Mouse (Mus musculus): Measurements from ENCODE around the gene Trim25.

DNA sequence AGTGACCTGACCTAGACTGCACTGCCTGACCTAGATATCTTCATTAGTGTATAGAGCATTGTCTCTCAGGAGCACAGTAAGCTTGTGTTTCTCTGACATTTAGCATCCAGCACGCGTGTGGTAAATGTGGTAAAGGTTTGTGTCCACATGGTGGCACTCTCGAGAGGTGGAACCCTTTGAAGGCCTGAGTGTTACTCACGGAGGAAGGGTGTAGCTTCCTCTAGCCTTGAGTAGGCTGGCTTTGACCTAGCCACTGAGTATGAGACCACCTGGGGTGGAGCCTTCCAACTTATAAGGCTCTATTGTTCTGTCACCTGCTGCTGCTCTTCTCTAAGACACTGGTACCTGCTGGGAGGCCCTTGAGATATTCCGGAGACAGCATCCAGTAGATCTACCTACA is 5.6 kb upstream of the Trim25 start:
- 0 out of 2 replicates have a peak, but pooled peaks have one; percentile 14 for TF ChIP-seq CTCF (IDR thresholded peaks at IDR 0.05; ENCODE audit: borderline replicate concordance, insufficient read depth, low read length)
- no peak for TF ChIP-seq POLR2A (IDR thresholded peaks at IDR 0.05; ENCODE audit: low read depth, low read length)

Data from embryonic fibroblast, embryonic 13.5 days (primary cell).